Mouse (Mus musculus): Measurements from ENCODE around the gene Aff3. TPM values are rescaled to one million over a fixed set of nuclear protein-coding genes. Genes with fewer than 3 reads are reported as not detected.

The Aff3 gene
- polyA plus RNA-seq (2012; rRNA removed) = 21.6 and 24.2 TPM in 2 replicates

GRCm38 (mm10) chr1:38664777-38665176 lies at the start of gene Aff3:
TSS of gene Aff3 (minus strand) at chr1:38664955.

GRCm38 (mm10) chr1:38129501-38130267 lies 535.1 kb downstream of the Aff3 start, which contains the start of gene Rev1:
TSS of gene Rev1 (minus strand) at chr1:38129801.

Other genes starting within 250 kb of the Aff3 start
- gene Lonrf2, start 171.8 kb upstream of the Aff3 start, polyA plus RNA-seq (2012; rRNA removed) = 2.3 and 3.3 TPM in 2 replicates
- gene Chst10, start 233.2 kb upstream of the Aff3 start, polyA plus RNA-seq (2012; rRNA removed) = 5.2 and 8.1 TPM in 2 replicates

Data from ovary, adult 2 months (tissue).